ENCODE assay signal across 40 mouse cellular contexts in genomic region chr6:38164705-38165104, GRCm38 (mm10). TPM values are rescaled to one million over a fixed set of nuclear protein-coding genes. Genes with fewer than 3 reads are reported as not detected.
DNase-seq lines count a peak whose midpoint lies in the region; ATAC-seq and TF ChIP-seq lines count a peak whose summit lies in the region.
"Had no signal": no experiment of that assay in that cellular context is flagged by ENCODE, and none has a peak within 500 bp of the region (broad histone marks: within the 10 kb centered on the region; RNA-seq: fewer than 3 reads in every experiment).

No protein-coding gene starts in this region.

- no peak overlapping the region for H3K9ac ChIP-seq in embryonic facial prominence, embryonic 12.5 days
- no peak overlapping the region for H3K9ac ChIP-seq in limb, embryonic 14.5 days (ENCODE audit: low read depth, low read length, severe bottlenecking)
- no peak overlapping the region for H3K9ac ChIP-seq in hindbrain, embryonic 14.5 days
- H3K9ac ChIP-seq: heart, embryonic 15.5 days; intestine, embryonic 15.5 days; liver, embryonic 14.5 days; stomach, embryonic 15.5 days had no signal

- TF ChIP-seq POLR2A in limb, embryonic 14.5 days (IDR thresholded peaks at IDR 0.05; ENCODE audit: borderline replicate concordance, extremely low read depth, insufficient read depth, insufficient read length): no peak

- no peaks in the 10 kb centered on the region for H3K9me3 ChIP-seq in embryonic facial prominence, embryonic 10.5 days
- no peaks in the 10 kb centered on the region for H3K9me3 ChIP-seq in embryonic facial prominence, embryonic 12.5 days
- no peaks in the 10 kb centered on the region for H3K9me3 ChIP-seq in limb, embryonic 14.5 days (ENCODE audit: control insufficient read depth, low read length)
- H3K9me3 ChIP-seq in hindbrain, embryonic 14.5 days (ENCODE audit: control insufficient read depth, low read length): no peaks in the 10 kb centered on the region
- H3K9me3 ChIP-seq in midbrain, embryonic 10.5 days (replicated peaks): no peaks in the 10 kb centered on the region
- H3K9me3 ChIP-seq: heart, embryonic 10.5 days; heart, embryonic 15.5 days; intestine, embryonic 15.5 days; stomach, embryonic 15.5 days had no signal

- peak overlapping the region; percentile 82 for H3K27ac ChIP-seq in embryonic facial prominence, embryonic 10.5 days (replicated peaks)
- peak overlapping the region; percentile 71 for H3K27ac ChIP-seq in embryonic facial prominence, embryonic 12.5 days
- peak overlapping the region; percentile 75; the same call in 1 of the 2 replicates for H3K27ac ChIP-seq in limb, embryonic 14.5 days (replicated peaks; ENCODE audit: low read depth, low read length)
- H3K27ac ChIP-seq in hindbrain, embryonic 14.5 days: no peak overlapping the region
- no peak overlapping the region for H3K27ac ChIP-seq in midbrain, embryonic 10.5 days (replicated peaks)
- H3K27ac ChIP-seq: heart, embryonic 10.5 days; heart, embryonic 15.5 days; hindbrain, postnatal 0 days; intestine, embryonic 15.5 days; left cerebral cortex, adult 2 months; liver, embryonic 14.5 days; macrophage; stomach, embryonic 15.5 days had no signal

- H3K4me1 ChIP-seq in embryonic facial prominence, embryonic 10.5 days: peaks cover 48% of the 10 kb centered on the region
- H3K4me1 ChIP-seq in embryonic facial prominence, embryonic 12.5 days: peaks cover 19% of the 10 kb centered on the region
- peaks cover 19% of the 10 kb centered on the region for H3K4me1 ChIP-seq in limb, embryonic 14.5 days (ENCODE audit: control insufficient read depth, insufficient read depth, low read length)
- peaks cover 16% of the 10 kb centered on the region; the same call in 1 of the 2 replicates for H3K4me1 ChIP-seq in hindbrain, embryonic 14.5 days (replicated peaks; ENCODE audit: control insufficient read depth, insufficient read depth, low read length)
- H3K4me1 ChIP-seq in midbrain, embryonic 10.5 days: peaks cover 18% of the 10 kb centered on the region
- H3K4me1 ChIP-seq: heart, embryonic 15.5 days; stomach, embryonic 15.5 days had no signal

- 76% methylated on average over 6 of the region's 6 CpGs for WGBS in embryonic facial prominence, embryonic 10.5 days
- 64% methylated on average over 6 of the region's 6 CpGs for WGBS in embryonic facial prominence, embryonic 12.5 days
- 75% methylated on average over 6 of the region's 6 CpGs for WGBS in limb, embryonic 14.5 days
- 84% methylated on average over 6 of the region's 6 CpGs for WGBS in hindbrain, embryonic 14.5 days
- WGBS in midbrain, embryonic 10.5 days: 86% methylated on average over 6 of the region's 6 CpGs

- no peak for ATAC-seq in embryonic facial prominence, embryonic 12.5 days (ENCODE audit: insufficient number of reproducible peaks, insufficient read depth, low FRiP score, low TSS enrichment)
- 0 out of 2 replicates have a peak, but pooled peaks have one; percentile 11 for ATAC-seq in limb, embryonic 14.5 days (ENCODE audit: low FRiP score, low read depth)
- ATAC-seq in hindbrain, embryonic 14.5 days (ENCODE audit: low FRiP score): no peak
- ATAC-seq: activated CD4-positive, CD25-positive, alpha-beta regulatory T cell, adult 4 months; forebrain, embryonic 16.5 days; hindbrain, postnatal 0 days; intestine, embryonic 15.5 days had no signal

- peak; percentile 17 to 41 for DNase-seq in left cerebral cortex, postnatal 14 days (ENCODE audit: low spot score in 2 of 2)
- DNase-seq in left cerebral cortex, adult 11 months (ENCODE audit: low spot score): no peak
- no peak for DNase-seq in embryonic facial prominence, embryonic 10.5 days (ENCODE audit: low spot score)
- no peak for DNase-seq in limb, embryonic 14.5 days (ENCODE audit: low spot score)
- DNase-seq in hindbrain, embryonic 14.5 days (ENCODE audit: low spot score): no peak
- DNase-seq in midbrain, embryonic 10.5 days (ENCODE audit: low spot score): no peak
- DNase-seq: adrenal gland, adult 2 months; adrenal gland, postnatal 36 days; B cell, adult 2 months; cerebellum, adult 2 months; cerebellum, postnatal 14 days; gastrocnemius, postnatal 14 days; kidney, adult 8-10 months; kidney, postnatal 25 days; liver; lung, adult 2 months; lung, postnatal 10 days; midbrain, embryonic 14.5 days; thymus, adult 18-20 months; thymus, postnatal 36 days had no signal

- H3K4me3 ChIP-seq in embryonic facial prominence, embryonic 10.5 days: no peak overlapping the region
- H3K4me3 ChIP-seq in embryonic facial prominence, embryonic 12.5 days: no peak overlapping the region
- no peak overlapping the region for H3K4me3 ChIP-seq in limb, embryonic 14.5 days (replicated peaks; ENCODE audit: low read length)
- H3K4me3 ChIP-seq in hindbrain, embryonic 14.5 days (replicated peaks; ENCODE audit: low read length): no peak overlapping the region
- H3K4me3 ChIP-seq in midbrain, embryonic 10.5 days: no peak overlapping the region
- H3K4me3 ChIP-seq: heart, embryonic 10.5 days; heart, embryonic 15.5 days; intestine, embryonic 15.5 days; left cerebral cortex, adult 2 months; stomach, embryonic 15.5 days had no signal

- no peaks in the 10 kb centered on the region for H3K27me3 ChIP-seq in embryonic facial prominence, embryonic 10.5 days (replicated peaks; ENCODE audit: low read depth, poor library complexity, severe bottlenecking)
- no peaks in the 10 kb centered on the region for H3K27me3 ChIP-seq in embryonic facial prominence, embryonic 12.5 days
- no peaks in the 10 kb centered on the region for H3K27me3 ChIP-seq in limb, embryonic 14.5 days (ENCODE audit: control insufficient read depth, insufficient read depth, low read length)
- H3K27me3 ChIP-seq in hindbrain, embryonic 14.5 days (ENCODE audit: control insufficient read depth, insufficient read depth, low read length): no peaks in the 10 kb centered on the region
- H3K27me3 ChIP-seq in midbrain, embryonic 10.5 days (ENCODE audit: low read depth, poor library complexity, severe bottlenecking): no peaks in the 10 kb centered on the region
- H3K27me3 ChIP-seq: heart, embryonic 15.5 days; intestine, embryonic 15.5 days; stomach, embryonic 15.5 days had no signal

- H3K4me2 ChIP-seq in embryonic facial prominence, embryonic 12.5 days (replicated peaks): no peak overlapping the region
- no peak overlapping the region for H3K4me2 ChIP-seq in limb, embryonic 14.5 days (replicated peaks; ENCODE audit: low read depth, low read length, severe bottlenecking)
- no peak overlapping the region for H3K4me2 ChIP-seq in hindbrain, embryonic 14.5 days (replicated peaks)
- H3K4me2 ChIP-seq: heart, embryonic 15.5 days; intestine, embryonic 15.5 days; stomach, embryonic 15.5 days had no signal

- intact Hi-C loops in left cerebral cortex, postnatal 14 days (cut with DNase I): loop anchor here (5.0 kb wide), 1 partner anchor 88 kb away; the partner anchor contains the start of gene D630045J12Rik

- peaks cover 68% of the 10 kb centered on the region for H3K36me3 ChIP-seq in embryonic facial prominence, embryonic 10.5 days (replicated peaks)
- peaks cover 32% of the 10 kb centered on the region for H3K36me3 ChIP-seq in embryonic facial prominence, embryonic 12.5 days
- H3K36me3 ChIP-seq in limb, embryonic 14.5 days (ENCODE audit: control insufficient read depth, insufficient read depth, low read length): peaks cover 33% of the 10 kb centered on the region
- peaks cover 49% of the 10 kb centered on the region for H3K36me3 ChIP-seq in hindbrain, embryonic 14.5 days (replicated peaks; ENCODE audit: control insufficient read depth, insufficient read depth)
- H3K36me3 ChIP-seq in midbrain, embryonic 10.5 days: peaks cover 62% of the 10 kb centered on the region
- H3K36me3 ChIP-seq: heart, embryonic 15.5 days had no signal

RNA-seq across cellular contexts. Expression of gene Atp6v0a4, which starts 40.3 kb away (rescaled TPM):
- total RNA-seq in left cerebral cortex, postnatal 14 days (2021): 1 to 10 TPM; 5.1 to 6.0 TPM
- 0.05 TPM in 2 replicates for polyA plus RNA-seq in embryonic facial prominence, embryonic 10.5 days (2016; fragmentation: Nextera tagmentation; extraction: Ambion mirVana)
- 0.22 and 0.36 TPM in 2 replicates for polyA plus RNA-seq in embryonic facial prominence, embryonic 12.5 days (2016; fragmentation: Nextera tagmentation; extraction: Ambion mirVana)
- 1.9 and 2.2 TPM in 2 replicates for polyA plus RNA-seq in limb, embryonic 14.5 days (2012; rRNA removed)
- 1.4 and 1.8 TPM in 2 replicates for polyA plus RNA-seq in limb, embryonic 14.5 days (2014; fragmentation: Nextera tagmentation; extraction: Ambion mirVana)
- 0.09 and 0.26 TPM in 2 replicates for polyA plus RNA-seq in hindbrain, embryonic 14.5 days (2014; fragmentation: Nextera tagmentation; extraction: Ambion mirVana)
- not detected in 2 replicates for polyA plus RNA-seq in midbrain, embryonic 10.5 days (2016; fragmentation: Nextera tagmentation; extraction: Ambion mirVana)
- total RNA-seq: granulocyte monocyte progenitor cell, adult 5-6 weeks; monocyte, adult 5-6 weeks; neutrophil, adult 5-6 weeks had no signal
- polyA plus RNA-seq: activated CD4-positive, CD25-positive, alpha-beta regulatory T cell, adult 4 months; heart, embryonic 10.5 days; hindbrain, embryonic 11.5 days; macrophage; midbrain, embryonic 14.5 days had no signal

RNA-seq across cellular contexts. Expression of gene Tmem213, which starts 55.6 kb away (rescaled TPM):
- not detected for total RNA-seq in left cerebral cortex, postnatal 14 days (2021)
- 0.25 and 0.52 TPM in 2 replicates for polyA plus RNA-seq in embryonic facial prominence, embryonic 10.5 days (2016; fragmentation: Nextera tagmentation; extraction: Ambion mirVana)
- polyA plus RNA-seq in embryonic facial prominence, embryonic 12.5 days (2016; fragmentation: Nextera tagmentation; extraction: Ambion mirVana): 0.52 TPM in 1 of 2 replicates, not detected in the other
- 0.70 and 0.73 TPM in 2 replicates for polyA plus RNA-seq in limb, embryonic 14.5 days (2012; rRNA removed)
- 0.80 and 1.1 TPM in 2 replicates for polyA plus RNA-seq in limb, embryonic 14.5 days (2014; fragmentation: Nextera tagmentation; extraction: Ambion mirVana)
- not detected in 2 replicates for polyA plus RNA-seq in hindbrain, embryonic 14.5 days (2014; fragmentation: Nextera tagmentation; extraction: Ambion mirVana)
- not detected in 2 replicates for polyA plus RNA-seq in midbrain, embryonic 10.5 days (2016; fragmentation: Nextera tagmentation; extraction: Ambion mirVana)
- total RNA-seq: adrenal gland, adult 2 months; adrenal gland, postnatal 36 days; gastrocnemius, postnatal 14 days; granulocyte monocyte progenitor cell, adult 5-6 weeks; heart, postnatal 25 days; hindbrain, postnatal 0 days; layer of hippocampus, adult 18-20 months; layer of hippocampus, postnatal 10 days; left cerebral cortex, adult 2 months; megakaryocyte-erythroid progenitor cell, adult 5-6 weeks; monocyte, adult 5-6 weeks; neutrophil, adult 5-6 weeks had no signal
- polyA plus RNA-seq: activated CD4-positive, CD25-positive, alpha-beta regulatory T cell, adult 4 months; adrenal gland, adult 2 months; cerebellum, adult 2 months; cortical plate, adult 2 months; forebrain, embryonic 16.5 days; heart, embryonic 10.5 days; hindbrain, embryonic 11.5 days; hindbrain, postnatal 0 days; intestine, embryonic 15.5 days; liver, embryonic 14.5 days; macrophage; midbrain, embryonic 14.5 days had no signal

Comparison
In these comparisons a context has a peak if more than half of its experiments do, and no peak if none do; other contexts are left out.
1. DNase-seq: peak in left cerebral cortex, postnatal 14 days (2 of 2); none in left cerebral cortex, adult 11 months (single experiment), embryonic facial prominence, embryonic 10.5 days (single experiment), limb, embryonic 14.5 days (single experiment), hindbrain, embryonic 14.5 days (single experiment) and midbrain, embryonic 10.5 days (single experiment).
2. H3K27ac ChIP-seq: peak in embryonic facial prominence, embryonic 10.5 days (single experiment), embryonic facial prominence, embryonic 12.5 days (single experiment) and limb, embryonic 14.5 days (single experiment); none in hindbrain, embryonic 14.5 days (single experiment) and midbrain, embryonic 10.5 days (single experiment).